Mouse (Mus musculus) embryo, embryonic 10.5 days (tissue): ENCODE results near the gene Aatf.
A peak's percentile ranks its signal among the peaks of the same experiment; 100 is the strongest.

Experiments
- DNase-seq: peaks from one replicate; pipeline ENCODE4 v3.0.0-alpha.2; 2015; ENCODE audit warnings: low spot score

Aatf gene

DNA sequence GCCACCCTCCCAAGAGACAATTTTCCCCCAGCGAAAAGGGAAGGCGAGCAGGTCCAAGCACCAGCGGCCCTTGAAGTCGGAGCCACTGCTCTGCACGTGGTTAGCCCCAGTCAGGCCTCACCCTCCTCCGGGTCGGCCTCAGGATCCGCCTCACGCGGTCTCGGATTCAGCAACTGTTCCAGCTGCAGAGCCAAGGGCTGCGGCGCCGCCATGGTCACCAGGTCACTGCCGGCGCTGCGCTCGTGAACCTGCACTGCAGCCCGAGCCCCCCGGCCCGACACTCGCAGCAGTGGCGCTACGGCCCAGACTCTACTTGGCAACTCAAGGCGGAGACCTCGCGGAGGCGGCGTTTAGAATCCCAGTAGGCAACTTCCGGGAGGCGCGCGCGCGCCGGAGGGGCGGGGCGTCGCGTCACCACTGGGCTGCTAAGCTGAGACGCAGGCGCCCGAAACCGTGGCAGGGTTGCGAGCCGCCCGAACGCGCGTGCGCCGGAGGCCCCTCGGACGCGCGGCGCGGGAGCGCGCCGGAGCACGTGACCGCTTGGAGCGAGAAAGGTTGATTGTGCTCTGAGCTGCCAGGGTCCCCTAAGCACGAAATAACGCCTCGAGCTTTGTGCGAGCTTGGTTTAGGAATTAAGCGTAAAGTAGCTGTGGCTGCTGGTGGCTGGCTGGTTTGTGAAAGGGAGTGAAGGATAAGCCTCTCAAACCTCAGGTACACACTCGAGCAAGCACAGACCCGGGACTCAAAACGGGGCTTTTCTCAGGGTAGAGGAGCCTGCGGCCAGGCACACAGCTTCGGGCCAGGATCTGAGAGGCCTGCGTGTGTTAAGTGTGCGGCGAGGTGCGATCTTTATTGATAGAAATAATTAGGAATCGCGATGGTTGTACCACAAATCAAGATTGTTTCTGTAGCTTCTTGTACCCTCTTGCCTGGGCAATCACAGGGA is at the start of gene Aatf:
Aatf (minus strand) TSS at position 352 of the 946 bp plus-strand sequence.
- DNase-seq, result peak; percentile 98

DNA sequence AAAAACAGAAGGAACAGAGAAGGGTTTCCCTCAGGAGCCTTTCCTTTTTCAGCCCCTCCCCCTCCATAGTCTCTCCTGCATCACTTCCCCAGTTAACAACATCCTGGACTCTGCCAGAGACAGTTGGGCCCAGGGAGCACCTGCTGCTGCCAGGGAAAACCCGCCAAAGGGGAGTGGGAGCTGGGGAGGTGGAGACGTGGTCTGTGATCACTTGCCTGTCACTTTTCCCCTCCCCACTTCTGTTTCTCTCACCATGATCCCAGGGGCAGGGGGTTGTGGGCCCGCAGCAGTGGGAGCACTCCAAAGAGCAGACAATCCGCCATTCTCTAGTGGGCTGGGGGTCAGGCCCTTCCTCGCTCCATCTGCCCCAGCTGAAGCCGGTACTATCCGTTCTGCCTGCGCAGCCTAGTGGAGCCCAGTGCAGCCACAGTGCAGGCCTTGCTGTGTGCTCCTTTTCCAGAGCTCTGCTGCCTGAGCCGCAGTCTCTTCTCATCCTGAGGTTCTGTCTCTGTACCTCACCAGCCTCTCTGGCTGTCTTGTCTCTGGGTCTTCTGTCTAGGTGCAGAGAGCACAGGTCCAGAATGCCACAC is 49.5 kb upstream of the Aatf start:
- peak; percentile 46 for DNase-seq

DNA sequence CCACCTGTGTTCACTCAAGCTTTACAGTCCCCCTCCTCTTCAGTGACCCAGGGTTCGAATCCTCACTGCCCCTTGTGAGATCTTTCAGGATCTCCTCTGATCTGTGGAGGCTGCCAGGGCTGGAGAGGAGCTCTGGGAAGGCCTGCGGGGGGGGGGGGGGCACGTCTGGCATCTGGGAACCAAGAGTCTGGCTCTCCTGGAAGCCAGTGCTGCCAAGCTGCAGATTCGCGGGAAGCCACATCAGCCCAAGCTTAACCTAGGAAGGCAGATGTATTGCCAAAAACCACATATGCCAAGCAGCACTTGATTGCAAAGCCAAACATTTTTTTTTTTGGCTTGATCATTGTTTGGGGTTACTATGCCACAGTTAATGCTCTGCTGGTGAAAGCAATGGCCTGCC is 48.2 kb upstream of the Aatf start:
- no peak for DNase-seq

DNA sequence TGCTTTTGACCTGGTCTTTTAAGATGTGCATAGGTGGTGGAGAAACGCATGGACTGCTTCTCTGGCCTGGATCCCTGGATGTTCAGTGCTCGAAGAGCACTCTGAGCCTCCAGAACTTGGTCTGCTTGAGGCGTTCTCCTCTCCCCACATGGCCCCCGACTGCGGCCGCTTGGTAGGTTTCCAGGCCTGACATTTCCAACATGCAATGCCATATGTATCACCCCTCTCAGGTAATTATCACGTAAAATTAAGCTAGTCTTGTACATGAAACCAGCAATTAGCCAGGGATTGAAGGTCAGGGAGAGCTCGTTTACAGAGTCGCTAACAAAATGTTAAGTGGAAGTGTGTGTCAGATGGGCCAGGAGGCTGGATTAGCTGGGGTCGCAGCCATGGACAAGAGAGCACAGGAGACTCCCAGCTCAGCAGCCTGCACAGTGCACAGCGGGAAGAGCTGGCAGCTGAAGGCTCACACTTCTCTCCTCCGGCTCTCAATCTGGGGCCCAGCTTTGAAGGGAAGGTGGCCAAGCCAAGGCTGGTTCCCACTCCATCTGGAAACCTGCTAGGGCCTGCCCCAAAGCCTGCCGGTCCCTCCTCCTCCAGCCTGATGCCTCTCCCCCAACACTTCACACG is 40.6 kb upstream of the Aatf start:
- no peak for DNase-seq

DNA sequence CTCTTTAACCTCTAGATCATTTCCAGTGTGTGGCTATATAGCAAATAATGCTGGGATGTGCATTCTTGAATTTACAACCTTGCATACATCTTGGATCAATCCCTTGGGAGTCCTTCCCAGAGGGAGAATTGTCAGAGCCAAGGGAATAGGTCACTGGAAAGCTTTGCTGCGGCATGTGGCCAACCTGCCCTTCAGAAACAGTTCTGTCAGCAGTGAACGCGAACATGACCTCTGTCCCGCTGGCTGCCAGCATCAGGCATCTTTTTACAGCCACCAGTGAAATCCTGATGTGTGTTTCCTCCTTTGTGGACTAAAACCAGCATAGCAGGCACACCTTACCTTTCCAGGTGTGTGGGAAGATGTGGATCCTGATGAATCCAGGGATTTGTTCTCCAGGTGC is 38.0 kb upstream of the Aatf start:
- no peak for DNase-seq

DNA sequence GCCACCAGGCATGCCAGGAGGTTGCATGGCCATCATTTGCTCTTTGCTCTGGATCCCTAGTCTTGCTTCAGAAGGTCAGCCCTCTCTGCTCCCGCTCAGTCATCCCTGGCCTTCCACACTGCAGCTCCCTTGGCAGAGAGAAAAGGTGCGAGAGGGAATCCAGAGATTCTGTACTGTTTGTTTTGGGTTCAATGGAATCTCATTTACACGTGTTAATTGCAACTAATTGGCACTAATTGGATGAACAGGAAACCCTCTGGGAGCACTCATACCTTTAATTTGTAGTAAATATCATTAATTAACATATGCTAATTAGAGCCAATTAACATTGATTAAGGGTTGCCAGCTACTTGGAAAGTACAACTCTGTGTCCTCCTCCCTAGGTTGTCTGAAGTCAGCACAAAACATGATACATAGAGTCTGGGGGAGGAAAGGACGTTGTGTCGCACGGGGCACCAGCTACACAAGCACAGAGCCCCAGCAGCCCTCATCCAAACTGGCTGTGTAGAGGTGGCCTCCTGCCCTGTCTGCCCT is 36.0 kb upstream of the Aatf start:
- DNase-seq, result no peak

DNA sequence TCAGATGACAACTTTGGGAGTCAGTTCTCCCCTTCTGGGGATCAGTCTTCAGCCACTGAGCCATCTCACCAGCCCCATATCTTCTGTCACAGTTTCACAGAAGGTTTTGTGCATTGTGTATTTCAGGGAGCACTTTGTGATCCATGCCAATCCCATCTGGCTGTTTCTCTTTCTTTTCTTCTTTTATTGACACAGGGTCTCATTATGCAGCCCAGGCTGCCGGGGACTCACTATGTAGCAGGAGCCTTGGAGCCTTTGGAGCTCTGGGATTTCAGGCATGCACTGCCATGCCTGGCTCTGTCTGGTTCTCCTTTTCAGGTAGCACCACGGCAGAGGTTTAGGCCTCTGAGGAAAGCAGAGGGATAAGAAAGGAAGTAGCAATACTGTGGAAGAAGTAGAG is 35.0 kb upstream of the Aatf start:
- DNase-seq, result no peak

DNA sequence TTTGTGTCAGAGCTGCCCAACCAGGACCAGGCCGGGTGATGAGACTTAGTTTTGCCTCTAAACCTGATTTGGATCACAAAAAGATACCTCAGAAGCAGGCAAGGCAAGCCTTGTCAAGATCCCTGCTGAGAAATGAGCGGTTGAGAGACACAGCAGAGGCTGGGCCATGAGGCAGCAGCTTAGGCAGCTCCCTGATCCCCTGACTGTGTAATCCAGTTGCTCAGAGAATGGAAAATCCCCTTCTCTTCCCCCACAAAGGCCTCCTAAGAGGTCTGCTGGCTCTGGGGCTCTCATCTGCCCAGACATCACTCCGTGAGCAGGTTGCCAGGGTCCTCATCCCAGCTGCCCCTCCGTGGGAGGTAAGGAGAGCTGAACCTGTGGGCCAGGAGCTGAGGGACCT is 26.7 kb upstream of the Aatf start:
- no peak for DNase-seq

DNA sequence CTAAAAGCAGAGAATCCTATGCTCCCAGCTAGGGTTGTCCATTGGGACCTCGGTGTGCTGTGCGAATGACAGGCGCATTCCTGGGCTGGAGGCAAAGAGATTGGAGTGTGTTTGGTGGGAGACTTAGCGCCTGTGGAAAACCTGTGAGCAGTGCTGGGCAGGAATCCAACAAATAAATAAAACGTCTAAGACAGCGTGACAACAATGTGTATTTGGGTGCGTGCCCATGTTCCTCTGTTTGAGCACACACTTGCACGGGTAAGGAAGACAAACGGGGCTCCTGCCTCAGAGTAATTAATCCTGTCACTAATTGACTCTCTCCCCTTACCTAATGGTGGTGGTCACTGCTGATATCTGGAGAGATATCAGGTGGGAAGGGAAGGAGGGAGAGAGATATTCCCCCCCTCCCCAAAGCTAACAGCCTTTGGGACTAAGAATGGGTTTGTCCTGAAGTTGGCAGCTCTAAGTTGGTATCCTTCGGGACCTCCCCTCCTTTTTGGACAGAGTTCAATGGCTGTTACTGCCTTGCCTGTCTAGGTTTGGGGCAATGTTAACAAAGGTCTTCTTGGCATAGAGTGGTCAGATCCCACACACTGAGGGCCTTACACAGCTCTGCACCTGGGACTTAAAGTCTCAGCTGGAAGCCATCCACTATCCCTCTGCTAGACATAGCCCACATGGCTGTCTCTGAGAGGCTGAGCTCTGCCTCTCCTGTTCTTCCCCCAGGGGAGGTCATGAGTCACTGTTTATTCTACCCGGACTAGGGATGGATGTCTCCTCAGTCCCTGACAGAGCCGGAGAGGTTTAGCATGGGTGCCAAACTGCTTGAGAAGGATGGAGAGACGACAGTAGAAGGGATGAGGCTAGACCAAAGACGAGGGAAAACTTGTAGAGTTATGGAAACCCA is 16.7 kb upstream of the Aatf start:
- DNase-seq, result peak; percentile 26

DNA sequence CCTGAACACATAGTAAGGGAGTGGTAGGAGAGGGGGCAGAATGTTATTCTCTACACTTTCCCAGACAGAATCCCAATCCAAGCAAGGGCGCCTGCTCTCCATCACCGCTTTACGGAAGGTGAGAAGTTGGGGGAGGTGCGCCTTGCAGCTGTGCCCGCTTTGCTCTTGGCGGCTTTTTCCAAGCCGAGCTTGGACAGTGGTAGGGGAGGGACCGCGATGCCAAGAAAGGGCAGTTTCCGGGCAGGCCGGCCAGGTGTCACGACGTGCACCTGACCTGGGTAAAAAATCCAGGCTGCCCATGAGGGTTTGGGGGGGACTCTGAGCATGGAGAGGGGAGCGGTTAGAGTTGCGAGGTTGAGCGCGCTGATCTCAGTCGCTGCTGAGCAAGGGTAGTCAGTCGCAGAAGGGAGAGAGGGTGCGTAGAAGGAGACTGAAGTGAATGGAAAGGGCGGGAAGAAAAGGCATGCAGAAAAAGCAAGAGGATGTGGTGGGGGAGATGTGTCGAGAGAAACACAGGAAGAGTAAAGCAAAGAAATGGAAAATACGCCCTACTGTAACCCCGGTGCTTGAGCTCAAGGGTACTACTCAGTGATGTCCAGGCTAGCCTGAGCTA is 15.9 kb upstream of the Aatf start:
- peak; percentile 32 for DNase-seq

DNA sequence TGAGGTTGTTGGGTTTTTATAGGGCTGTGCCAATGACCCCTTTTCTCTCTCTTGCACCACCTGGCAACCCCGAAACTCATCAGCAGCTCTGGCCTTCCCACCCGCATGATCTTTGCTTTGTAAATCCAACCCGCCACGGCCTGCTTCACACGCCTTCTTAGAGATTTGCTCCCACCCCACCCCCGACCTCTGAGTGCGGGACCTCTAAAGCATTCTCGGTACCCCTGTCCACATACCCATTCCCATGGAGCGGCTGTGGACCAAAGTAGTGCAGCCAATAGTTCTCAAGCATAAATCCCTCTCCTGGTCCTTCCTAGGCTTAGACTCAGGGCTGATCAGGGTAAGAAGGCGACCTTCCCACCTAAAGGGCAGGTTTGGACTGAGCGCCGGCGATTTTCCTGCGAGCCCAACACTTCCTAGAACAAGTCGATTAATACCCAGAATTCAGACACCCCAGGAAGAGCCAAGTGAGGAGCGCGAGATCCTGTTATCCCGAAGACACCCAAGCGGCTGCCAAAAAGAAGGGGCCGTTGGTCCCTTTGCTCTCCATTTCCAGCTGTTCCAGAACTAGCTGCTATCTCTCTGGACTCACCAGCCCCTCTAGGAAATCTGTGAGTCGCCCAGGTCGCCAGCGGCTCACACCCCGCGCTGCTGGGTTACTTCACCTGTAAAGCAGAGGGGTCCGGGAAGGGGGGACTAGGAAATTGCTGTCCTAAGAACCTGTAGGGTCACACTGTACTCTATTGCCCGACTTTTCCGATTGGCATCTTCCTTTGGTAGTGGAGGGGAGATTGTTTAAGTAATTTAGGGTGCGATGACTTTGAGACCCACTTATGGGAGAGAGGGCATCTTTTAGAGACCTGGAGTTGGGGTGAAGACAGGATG is 13.9 kb upstream of the Aatf start:
- DNase-seq, result peak; percentile 36

DNA sequence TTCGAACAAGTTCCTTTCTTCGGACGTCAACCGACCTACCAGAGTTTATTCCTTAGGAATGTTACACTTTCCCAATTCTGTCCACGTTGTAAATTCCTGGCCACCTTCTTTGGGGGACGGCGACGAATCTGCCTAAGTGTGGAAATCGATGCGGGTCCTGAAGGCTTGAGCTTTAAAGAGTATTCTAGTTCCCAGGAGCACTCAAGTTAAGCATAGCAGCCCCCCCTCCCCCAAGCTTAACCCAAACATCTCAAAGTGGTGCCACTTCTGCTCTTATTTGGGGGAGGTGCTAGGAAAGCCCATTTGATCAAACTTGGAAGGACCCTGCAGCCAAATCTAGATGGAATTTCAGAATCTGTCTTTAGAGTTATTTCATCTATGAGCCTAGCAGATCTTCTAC is 13.1 kb upstream of the Aatf start:
- peak; percentile 50 for DNase-seq

DNA sequence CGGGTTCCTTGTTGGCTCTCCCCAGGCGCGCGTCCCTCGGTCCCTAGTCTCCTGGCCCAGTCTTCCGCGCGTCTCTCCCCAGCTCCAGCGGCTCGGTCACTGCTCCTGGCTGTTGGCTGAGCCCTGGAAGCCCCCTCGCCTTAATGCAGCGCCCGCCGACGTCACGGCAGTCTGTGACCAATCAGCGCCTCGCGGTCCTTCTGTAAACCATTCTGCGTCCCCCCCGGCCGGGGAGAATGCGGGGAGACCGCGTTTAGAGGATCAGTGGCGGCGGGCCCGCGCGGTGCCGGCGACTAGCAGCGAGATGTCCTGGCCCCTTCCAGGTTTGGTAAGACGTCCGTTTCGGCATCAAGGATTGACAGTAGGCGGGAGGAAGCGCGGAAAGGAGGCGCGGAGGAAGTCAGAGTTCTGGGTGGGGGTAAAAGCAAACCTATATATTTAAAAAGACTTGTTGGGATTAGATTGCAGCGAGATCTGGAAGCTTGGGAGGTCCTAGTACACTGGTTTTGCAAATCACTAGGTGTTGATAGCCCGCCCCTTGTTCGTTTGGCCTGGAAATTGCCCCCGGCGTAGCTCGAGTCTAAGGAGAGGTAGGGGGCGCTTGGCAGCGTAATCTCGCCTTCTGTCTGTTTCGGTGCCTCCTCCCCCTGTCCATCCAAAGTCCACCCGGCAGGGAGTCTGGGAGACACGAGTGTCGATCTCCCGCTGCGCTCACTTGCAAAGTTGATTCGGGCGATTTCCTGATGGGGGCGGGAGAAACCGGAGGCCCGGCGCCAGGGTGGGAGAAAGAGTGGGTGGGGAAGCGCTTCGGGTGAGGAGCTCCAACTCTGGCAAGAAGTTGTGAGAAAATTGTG is 12.3 kb upstream of the Aatf start, which contains the start of gene Lhx1:
Lhx1 (minus strand) TSS at position 115 of the 854 bp plus-strand sequence.
- DNase-seq, result peak; percentile 89

DNA sequence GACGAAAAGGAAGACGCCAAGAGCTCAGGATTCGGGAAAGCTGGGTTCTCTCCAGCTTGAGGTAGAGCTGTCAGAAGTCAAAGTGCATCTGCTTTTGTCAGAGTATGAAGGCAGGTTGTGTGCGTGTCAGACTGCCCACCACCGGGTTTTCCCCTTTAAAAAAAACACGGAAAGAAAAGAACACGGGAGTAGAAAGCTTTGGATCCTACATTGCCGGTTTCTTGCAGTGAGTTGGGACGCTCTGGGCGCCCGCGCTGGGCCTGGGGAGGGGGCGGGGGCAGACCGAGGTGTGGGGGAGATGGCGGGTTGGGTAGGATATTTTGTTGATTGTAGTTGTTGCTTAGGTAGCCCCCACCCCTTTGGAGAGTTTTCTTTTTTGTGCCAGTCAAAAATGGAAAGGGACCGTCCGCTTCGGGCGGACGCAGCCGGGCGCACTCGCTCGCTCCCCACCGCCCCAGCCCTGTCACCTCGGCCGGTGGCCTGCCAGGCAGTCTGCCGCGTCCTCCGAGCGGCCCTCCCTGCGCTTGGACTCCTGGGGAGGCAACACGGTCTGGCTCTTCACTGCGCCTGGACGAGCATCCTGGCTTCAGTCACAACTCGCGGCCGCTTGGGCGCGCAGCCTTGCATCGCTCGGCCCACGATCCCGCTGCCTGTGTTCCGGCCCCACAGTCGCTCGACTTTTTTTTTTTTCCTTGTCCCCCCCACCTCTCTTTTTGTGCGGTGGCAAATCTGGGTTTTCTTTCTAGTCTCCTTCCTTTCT is 11.4 kb upstream of the Aatf start:
- DNase-seq, result peak; percentile 68

DNA sequence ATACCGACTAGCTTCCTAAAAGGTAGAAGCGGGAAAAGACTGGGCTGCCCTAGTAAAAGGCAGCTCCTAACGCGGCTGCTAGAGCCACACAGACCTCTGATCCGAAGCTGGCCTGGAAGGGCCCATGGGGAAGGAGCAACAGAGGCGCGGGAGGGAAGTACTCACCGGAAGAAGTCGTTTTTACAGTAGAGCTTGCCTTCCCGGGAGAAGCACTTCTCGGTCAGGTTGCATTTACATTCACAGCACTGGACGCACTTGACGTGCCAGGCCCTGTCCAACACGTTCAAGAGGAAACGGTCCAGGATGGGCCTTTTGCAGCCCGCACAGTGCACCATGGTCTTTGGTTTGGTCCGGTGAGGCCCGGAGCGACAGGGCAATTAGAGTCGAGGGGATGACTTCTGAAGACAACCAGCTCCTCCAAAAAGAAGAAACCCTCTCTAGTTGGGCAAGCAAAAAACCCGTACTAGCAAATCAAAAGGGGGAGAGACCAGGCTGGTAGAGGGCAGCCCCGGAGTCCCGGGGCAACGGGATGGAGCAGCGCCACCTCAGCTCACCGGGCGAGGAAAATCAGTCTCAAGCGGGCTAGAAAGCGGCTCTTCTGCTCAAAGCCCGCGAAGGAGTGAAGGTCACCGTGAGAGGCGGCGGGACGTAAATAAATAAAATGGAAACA is 10.7 kb upstream of the Aatf start:
- DNase-seq, result no peak

DNA sequence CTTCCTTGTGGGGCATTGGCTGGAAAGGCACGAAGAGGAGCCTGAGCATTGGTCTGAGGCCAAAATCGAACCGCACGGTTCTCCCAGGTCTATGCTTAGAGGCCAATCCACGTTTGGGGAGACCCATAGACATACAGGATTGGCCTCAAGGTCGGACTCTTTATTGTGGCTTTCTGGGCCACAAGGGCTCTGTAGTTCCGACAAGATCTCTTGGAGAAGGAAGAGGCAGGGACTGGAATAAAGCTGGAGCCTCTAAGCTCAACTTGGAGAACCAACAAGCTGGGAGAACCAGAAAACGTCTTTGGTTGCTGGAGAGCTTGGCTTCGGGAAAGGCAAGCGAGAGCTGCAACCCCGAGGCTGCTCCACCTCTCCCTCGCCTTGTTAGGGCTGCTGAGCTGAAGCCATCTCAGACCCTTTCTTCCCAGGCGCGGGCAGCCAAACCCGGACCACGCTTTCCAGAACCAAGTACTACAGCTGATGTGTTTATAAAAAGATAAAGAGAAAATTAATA is 10.1 kb upstream of the Aatf start:
- DNase-seq, result peak; percentile 66

DNA sequence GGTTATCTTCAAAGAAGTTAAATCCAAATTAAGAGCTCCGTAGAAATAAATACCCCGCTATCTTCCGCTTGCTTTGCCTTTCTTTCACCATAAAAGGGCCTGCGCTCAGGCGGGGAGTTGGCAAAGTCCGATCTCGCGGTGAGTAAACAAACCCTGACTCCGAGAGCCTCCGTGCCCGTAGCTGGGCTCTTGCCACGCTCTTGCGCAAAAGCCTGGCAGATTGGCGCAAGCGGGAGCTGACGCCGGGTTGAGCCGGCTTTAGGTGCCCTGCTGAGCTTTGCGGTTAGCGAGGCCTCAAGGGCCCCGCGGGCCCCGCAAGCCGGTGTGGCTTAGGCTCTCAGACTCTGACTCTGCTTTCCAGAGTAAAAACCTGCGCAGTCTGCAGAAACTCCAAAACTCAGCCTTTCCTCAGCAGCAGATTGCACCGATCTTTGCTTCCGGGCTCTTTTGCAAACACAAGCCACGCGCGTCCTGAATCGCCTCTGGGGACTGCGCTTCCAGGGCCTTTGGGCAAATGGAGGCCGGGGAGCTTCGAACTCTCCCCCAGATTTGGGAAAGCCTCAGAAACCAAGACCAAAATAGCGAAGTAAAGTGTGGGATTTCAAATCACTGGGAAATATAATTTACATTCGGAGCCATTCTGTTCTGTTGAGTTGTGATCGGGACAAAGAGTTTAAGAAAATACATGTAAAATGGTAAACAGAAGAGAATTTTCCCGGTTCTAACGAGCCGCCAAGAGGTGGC is 9.4 kb upstream of the Aatf start:
- peak; percentile 55 for DNase-seq
